Mouse (Mus musculus): ENCODE data around the gene Arl15.

DNA sequence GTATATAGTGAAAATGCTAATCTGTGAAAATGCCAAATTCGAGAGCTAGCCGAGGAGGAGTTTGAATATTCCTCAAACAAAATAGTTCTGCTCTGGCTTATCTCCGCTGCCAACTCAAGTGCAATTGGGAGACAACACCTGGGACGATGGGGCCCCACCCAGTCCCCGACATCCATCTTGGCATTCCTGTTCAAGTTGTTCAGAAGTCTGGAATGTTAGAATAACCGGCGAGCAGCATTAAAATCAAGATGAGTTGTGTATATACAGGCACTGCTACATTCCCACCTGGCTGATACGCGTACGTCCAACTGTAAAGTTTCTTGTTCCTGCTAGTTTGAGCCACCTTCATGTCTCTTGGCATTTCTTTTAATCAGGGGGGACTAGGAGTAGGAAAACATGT lies 209.2 kb downstream of the Arl15 start:
- TF ChIP-seq GATA1 (IDR thresholded peaks at IDR 0.05; ENCODE audit: borderline replicate concordance, low read length) = no peak
- TF ChIP-seq FLI1 (IDR thresholded peaks at IDR 0.05; ENCODE audit: low read length) = no peak
